Mouse (Mus musculus) stomach, embryonic 14.5 days (tissue): ENCODE measurements around the gene Irf1. TPM values are rescaled to one million over a fixed set of nuclear protein-coding genes. Genes with fewer than 3 reads are reported as not detected.
"Not testable (repeated sequence)": the region's sequence is repeated elsewhere in the genome, so short reads cannot be mapped to it uniquely, and the experiment has no call there.

ENCODE experiments used
- ATAC-seq: fragments of 200-750 bp; cut with Nextera tagmentation; 2 replicates; pipeline ENCODE4 v1.8.0; 2017; ENCODE audit warnings: low read depth, moderate TSS enrichment; ENCODE audit not compliant: insufficient number of reproducible peaks, insufficient read depth, low FRiP score
- H3K27ac ChIP-seq: fragments of 300-500 bp; sonication (generic); 2 replicates; pipeline ENCODE4 v1.5.1; 2014; ENCODE audit warnings: mild to moderate bottlenecking, low read length, moderate library complexity, mixed read lengths
- H3K27me3 ChIP-seq: fragments of 300-500 bp; sonication (generic); 2 replicates; pipeline ENCODE4 v1.6.1; 2014; ENCODE audit warnings: low read length, control low read depth, mixed read lengths; ENCODE audit not compliant: control insufficient read depth, insufficient read depth
- H3K36me3 ChIP-seq: fragments of 300-500 bp; sonication (generic); 2 replicates; pipeline ENCODE4 v1.6.1; 2014; ENCODE audit warnings: mild to moderate bottlenecking, control low read depth, low read length, moderate library complexity, mixed read lengths; ENCODE audit not compliant: control insufficient read depth, insufficient read depth
- H3K4me1 ChIP-seq: fragments of 300-500 bp; sonication (generic); 2 replicates; pipeline ENCODE4 v1.6.1; 2014; ENCODE audit warnings: low read length, control low read depth, mixed read lengths; ENCODE audit not compliant: control insufficient read depth, insufficient read depth
- H3K4me2 ChIP-seq: fragments of 300-500 bp; sonication (generic); replicated peaks from 2 replicates; pipeline ENCODE4 v1.6.1; 2014; ENCODE audit warnings: low read depth, low read length, control low read depth
- H3K4me3 ChIP-seq: fragments of 300-500 bp; sonication (generic); 2 replicates; pipeline ENCODE4 v1.5.1; 2014; ENCODE audit warnings: low read depth, low read length, control low read depth
- H3K9ac ChIP-seq: fragments of 300-500 bp; sonication (generic); replicated peaks from 2 replicates; pipeline ENCODE4 v1.6.1; 2014; ENCODE audit warnings: low read depth, mild to moderate bottlenecking, control low read depth, low read length, moderate library complexity, mixed read lengths
- H3K9me3 ChIP-seq: fragments of 300-500 bp; sonication (generic); 2 replicates; pipeline ENCODE4 v1.6.1; 2016; ENCODE audit warnings: low read depth, low read length, control low read depth; ENCODE audit not compliant: control insufficient read depth
- WGBS: fragments of 180-500 bp; shearing (Covaris S2); extraction: QIAGEN DNeasy Blood & Tissue Kit; methylation state at CpG from one replicate; pipeline ENCODE4 v1.1.7; 2014; 5-methylcytosine and 5-hydroxymethylcytosine counted together
- polyA plus RNA-seq: library from polyadenylated mRNA; unstranded; fragments of >200 nt; fragmentation: Nextera tagmentation; extraction: Ambion mirVana; gene quantifications from 2 replicates; pipeline ENCODE4 v1.2.1, GENCODE M21; 2014

Gene Irf1
- polyA plus RNA-seq, 1 experiment from 2014 or later = 19.3 TPM

DNA sequence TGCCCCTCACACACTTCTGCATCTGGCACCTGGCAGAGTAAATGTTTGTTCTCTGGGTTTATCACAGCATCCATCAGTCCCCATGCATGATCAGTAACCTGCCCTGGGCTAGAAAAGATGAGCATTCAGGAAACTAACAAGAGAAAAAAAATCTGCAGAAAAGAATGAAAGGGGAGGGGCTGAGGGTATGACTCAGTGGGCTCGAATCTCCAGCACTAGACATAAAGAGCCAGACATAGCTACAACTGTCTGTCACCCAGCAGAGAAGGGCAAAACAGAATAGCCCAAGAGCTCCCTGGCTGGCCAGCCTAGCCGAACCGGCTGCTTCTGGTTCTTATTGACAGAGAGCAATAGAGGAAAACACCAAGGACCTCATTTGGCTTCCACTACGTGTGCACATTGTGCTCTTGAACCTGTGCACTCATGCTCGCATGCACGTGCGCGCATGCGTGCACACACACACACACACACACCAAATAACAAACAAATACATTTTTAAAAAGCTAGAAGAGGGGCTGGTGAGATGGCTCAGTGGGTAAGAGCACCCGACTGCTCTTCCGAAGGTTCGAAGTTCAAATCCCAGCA is 14.7 kb upstream of the Irf1 start:
- H3K4me1 ChIP-seq = peaks cover 18% of the 10 kb centered on the region; the same call in 1 of the 2 replicates
- no peaks in the 10 kb centered on the region for H3K36me3 ChIP-seq
- 78% methylated on average over 12 of the region's 12 CpGs for WGBS
- H3K9ac ChIP-seq = no peak overlapping the region
- no peaks in the 10 kb centered on the region for H3K27me3 ChIP-seq
- H3K4me2 ChIP-seq = no peak overlapping the region
- no peak overlapping the region for H3K4me3 ChIP-seq
- ATAC-seq = no peak
- H3K27ac ChIP-seq = no peak overlapping the region
- H3K9me3 ChIP-seq = no peaks in the 10 kb centered on the region

DNA sequence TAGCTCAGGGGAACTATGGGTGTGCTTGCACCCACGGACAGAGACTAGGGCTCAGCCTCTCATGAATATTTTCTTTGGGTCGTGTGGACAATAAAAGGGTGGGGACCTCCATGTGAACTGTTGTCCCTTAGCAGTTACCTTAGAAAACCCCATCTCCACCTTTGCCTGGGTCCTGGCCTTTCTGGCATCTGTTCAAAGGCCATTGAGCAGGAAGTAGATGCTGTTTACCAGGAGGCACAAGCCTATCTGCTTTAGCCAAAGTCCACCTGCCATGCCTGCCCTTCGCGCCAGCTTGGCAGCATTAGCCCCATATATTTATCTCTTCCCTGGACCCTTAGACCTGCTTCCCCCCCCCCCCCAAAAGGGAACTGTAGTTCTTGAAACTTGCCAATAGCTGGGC is 12.2 kb upstream of the Irf1 start:
- no peak for ATAC-seq
- H3K9ac ChIP-seq = no peak overlapping the region
- peaks cover 34% of the 10 kb centered on the region; the same call in 1 of the 2 replicates for H3K4me1 ChIP-seq
- 83% methylated on average over 4 of the region's 4 CpGs for WGBS
- H3K27ac ChIP-seq = no peak overlapping the region
- no peaks in the 10 kb centered on the region for H3K27me3 ChIP-seq
- H3K36me3 ChIP-seq = no peaks in the 10 kb centered on the region
- no peak overlapping the region for H3K4me3 ChIP-seq
- no peaks in the 10 kb centered on the region for H3K9me3 ChIP-seq
- H3K4me2 ChIP-seq = no peak overlapping the region

GRCm38 (mm10) chr11:53758033-53758432 is 11.8 kb upstream of the Irf1 start:
- not testable (repeated sequence) for H3K4me2 ChIP-seq, H3K9me3 ChIP-seq, H3K36me3 ChIP-seq, H3K9ac ChIP-seq, H3K4me3 ChIP-seq, ATAC-seq, H3K27ac ChIP-seq, H3K27me3 ChIP-seq
- WGBS = 76% methylated on average over 9 of the region's 9 CpGs
- H3K4me1 ChIP-seq = peaks cover 38% of the 10 kb centered on the region; the same call in 1 of the 2 replicates

GRCm38 (mm10) chr11:53758791-53759351 is 10.9 kb upstream of the Irf1 start:
- Histone ChIP-seq H3K36me3 (no peaks in the 10 kb centered on the region), H3K27ac (peak overlapping the region; percentile 3; the same call in 1 of the 2 replicates), H3K4me3 (no peak overlapping the region), H3K9ac (no peak overlapping the region), H3K4me1 (peaks cover 45% of the 10 kb centered on the region; the same call in 1 of the 2 replicates), H3K9me3 (no peaks in the 10 kb centered on the region), H3K27me3 (no peaks in the 10 kb centered on the region), H3K4me2 (no peak overlapping the region)
- WGBS = 43% methylated on average over 6 of the region's 6 CpGs
- ATAC-seq = no peak

- Histone ChIP-seq H3K36me3 (no peaks in the 10 kb centered on the region), H3K4me3 (no peak overlapping the region), H3K9ac (no peak overlapping the region), H3K27me3 (no peaks in the 10 kb centered on the region), H3K4me2 (no peak overlapping the region), H3K27ac (peak overlapping the region; percentile 3; the same call in 1 of the 2 replicates), H3K9me3 (no peaks in the 10 kb centered on the region), H3K4me1 (peaks cover 54% of the 10 kb centered on the region; the same call in 1 of the 2 replicates)
- no peak for ATAC-seq
- 19% methylated on average over 22 of the region's 22 CpGs for WGBS
Observed at GRCm38 (mm10) chr11:53759545-53760406, 10.0 kb upstream of the Irf1 start.

DNA sequence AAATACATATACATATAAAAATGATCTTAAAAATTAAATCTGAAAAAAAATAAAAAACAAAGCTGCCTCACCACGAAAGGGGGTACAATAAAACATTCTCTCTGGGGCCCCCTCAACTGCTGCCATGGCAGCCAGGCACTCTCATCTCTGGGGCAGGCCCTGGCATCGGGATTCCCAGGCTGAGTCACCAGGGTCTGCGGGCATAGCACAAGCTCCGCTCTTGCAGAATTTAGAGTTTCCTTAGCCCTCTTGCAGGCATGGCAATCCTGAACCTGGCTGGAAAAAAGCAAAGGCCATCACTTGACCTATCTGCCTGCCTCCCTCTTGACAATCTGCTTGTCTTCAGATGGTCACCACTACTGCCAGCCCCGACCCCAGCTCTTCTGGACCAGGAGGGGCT is 8.5 kb upstream of the Irf1 start:
- no peak overlapping the region for H3K4me3 ChIP-seq
- peaks cover 54% of the 10 kb centered on the region; the same call in 1 of the 2 replicates for H3K4me1 ChIP-seq
- H3K36me3 ChIP-seq = no peaks in the 10 kb centered on the region
- 77% methylated on average over 5 of the region's 5 CpGs for WGBS
- no peaks in the 10 kb centered on the region for H3K27me3 ChIP-seq
- no peaks in the 10 kb centered on the region for H3K9me3 ChIP-seq
- H3K4me2 ChIP-seq = no peak overlapping the region
- H3K9ac ChIP-seq = no peak overlapping the region
- H3K27ac ChIP-seq = peak overlapping the region; percentile 95; the same call in 1 of the 2 replicates
- no peak for ATAC-seq

GRCm38 (mm10) chr11:53761822-53762221 is 8.0 kb upstream of the Irf1 start:
- Histone ChIP-seq H3K36me3 (no peaks in the 10 kb centered on the region), H3K9ac (no peak overlapping the region), H3K4me2 (0 out of 2 replicates have a peak overlapping the region, but pooled peaks have one; percentile 1), H3K27me3 (no peaks in the 10 kb centered on the region), H3K4me3 (no peak overlapping the region), H3K9me3 (no peaks in the 10 kb centered on the region), H3K4me1 (peaks cover 54% of the 10 kb centered on the region; the same call in 1 of the 2 replicates), H3K27ac (peak overlapping the region; percentile 95)
- 0 out of 2 replicates have a peak, but pooled peaks have one; percentile 15 for ATAC-seq
- 35% methylated on average over 2 of the region's 2 CpGs for WGBS

- Histone ChIP-seq H3K27me3 (no peaks in the 10 kb centered on the region), H3K36me3 (no peaks in the 10 kb centered on the region), H3K4me2 (peak overlapping the region; percentile 51), H3K4me3 (peak overlapping the region; percentile 31; the same call in 1 of the 2 replicates), H3K4me1 (peaks cover 54% of the 10 kb centered on the region; the same call in 1 of the 2 replicates), H3K27ac (peak overlapping the region; percentile 95), H3K9ac (0 out of 2 replicates have a peak overlapping the region, but pooled peaks have one; percentile 26), H3K9me3 (no peaks in the 10 kb centered on the region)
- ATAC-seq = no peak
- 58% methylated on average over 2 of the region's 2 CpGs for WGBS
Observed at GRCm38 (mm10) chr11:53762426-53762825, 7.4 kb upstream of the Irf1 start.
